In the genomic region with DNA sequence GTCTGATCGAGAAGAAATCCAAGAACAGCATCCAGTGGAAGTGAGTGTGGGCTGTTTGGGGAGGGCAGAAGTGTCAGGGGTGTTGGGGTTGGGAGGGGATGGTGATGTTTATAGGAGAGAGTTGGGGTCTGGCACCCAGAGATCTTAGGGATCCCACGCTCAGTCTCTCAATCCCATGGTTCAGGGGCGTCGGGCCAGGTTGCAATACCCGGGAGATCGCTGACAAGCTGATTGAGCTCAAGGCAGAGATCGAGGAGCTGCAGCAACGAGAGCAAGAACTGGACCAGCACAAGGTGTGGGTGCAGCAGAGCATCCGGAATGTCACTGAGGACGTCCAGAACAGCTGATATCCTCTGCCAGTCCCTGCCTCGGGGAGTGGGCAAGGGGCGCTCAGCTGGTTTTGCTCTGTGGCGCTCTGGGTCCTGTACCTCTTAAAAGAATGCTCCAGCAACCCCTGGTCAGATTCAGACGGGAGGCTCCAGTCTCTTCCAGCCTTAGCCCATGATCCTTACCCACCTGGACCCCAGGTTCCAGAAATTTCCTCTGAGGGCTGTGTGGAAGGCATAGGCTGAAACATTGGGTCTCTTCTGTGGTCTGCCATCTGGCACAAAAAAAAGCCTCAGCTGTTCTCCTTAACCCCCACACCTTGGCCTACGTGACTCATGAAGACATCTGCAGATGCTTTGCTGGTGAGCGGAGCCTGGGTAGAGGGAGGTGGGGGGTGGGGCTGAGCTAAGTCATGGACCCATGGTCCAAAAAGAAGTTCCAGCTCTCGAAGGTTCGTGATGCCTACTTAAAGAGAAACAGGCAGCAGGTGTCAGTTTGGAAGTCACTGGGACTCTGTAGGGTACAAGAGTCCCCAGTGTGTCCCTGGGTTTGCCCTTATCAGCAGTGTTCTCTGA, we compare ENCODE assay signal across 7 mouse cellular contexts. TPM values are rescaled to one million over a fixed set of nuclear protein-coding genes. Genes with fewer than 3 reads are reported as not detected.
DNase-seq lines count a peak whose midpoint lies in the region; ATAC-seq and TF ChIP-seq lines count a peak whose summit lies in the region.

No protein-coding gene starts in this region.

- no peaks in the 10 kb centered on the region for H3K9me3 ChIP-seq in forebrain, embryonic 10.5 days
- no peaks in the 10 kb centered on the region for H3K9me3 ChIP-seq in limb, embryonic 14.5 days (ENCODE audit: control insufficient read depth, low read length)
- H3K9me3 ChIP-seq in stomach, embryonic 16.5 days (replicated peaks; ENCODE audit: control insufficient read depth, low read length): no peaks in the 10 kb centered on the region

- TF ChIP-seq POLR2A in spleen, adult 2 months (IDR thresholded peaks at IDR 0.05; ENCODE audit: low read depth, low read length): no peak
- no peak for TF ChIP-seq POLR2A in limb, embryonic 14.5 days (IDR thresholded peaks at IDR 0.05; ENCODE audit: borderline replicate concordance, extremely low read depth, insufficient read depth, insufficient read length)

- H3K4me3 ChIP-seq in spleen, adult 2 months (ENCODE audit: extremely low read depth, insufficient read depth, insufficient read length): peak overlapping the region; percentile 88
- H3K4me3 ChIP-seq in forebrain, embryonic 10.5 days: peak overlapping the region; percentile 98
- H3K4me3 ChIP-seq in limb, embryonic 14.5 days (replicated peaks; ENCODE audit: low read length): peak overlapping the region; percentile 91
- H3K4me3 ChIP-seq in stomach, embryonic 16.5 days (replicated peaks; ENCODE audit: low read length): peak overlapping the region; percentile 99

- H3K27me3 ChIP-seq in spleen, adult 2 months (ENCODE audit: control insufficient read depth, insufficient read depth, low read length): no peaks in the 10 kb centered on the region
- H3K27me3 ChIP-seq in forebrain, embryonic 10.5 days (ENCODE audit: poor library complexity, severe bottlenecking): peaks cover 3% of the 10 kb centered on the region
- no peaks in the 10 kb centered on the region for H3K27me3 ChIP-seq in limb, embryonic 14.5 days (ENCODE audit: control insufficient read depth, insufficient read depth, low read length)
- H3K27me3 ChIP-seq in stomach, embryonic 16.5 days (ENCODE audit: control insufficient read depth, insufficient read depth, low read length): no peaks in the 10 kb centered on the region

- peak overlapping the region; percentile 83 for H3K9ac ChIP-seq in limb, embryonic 14.5 days (ENCODE audit: low read depth, low read length, severe bottlenecking)
- H3K9ac ChIP-seq in stomach, embryonic 16.5 days (ENCODE audit: low read length): peak overlapping the region; percentile 97

- no peak for DNase-seq in spleen, adult 2 months (ENCODE audit: low read depth in 1 of 2, low spot score in 2 of 2)
- no peak for DNase-seq in spleen, adult 12 weeks (ENCODE audit: low spot score)
- no peak for DNase-seq in forebrain, embryonic 10.5 days (ENCODE audit: extremely low spot score, low spot score)
- DNase-seq in limb, embryonic 14.5 days (ENCODE audit: low spot score): no peak
- no peak for DNase-seq in gastrocnemius, postnatal 10 days
- DNase-seq in left cerebral cortex, adult 11 months (ENCODE audit: low spot score): no peak

- 48% methylated on average over 18 of the region's 18 CpGs for WGBS in spleen, adult 2 months
- 70% methylated on average over 18 of the region's 18 CpGs for WGBS in forebrain, embryonic 10.5 days
- 56% methylated on average over 18 of the region's 18 CpGs for WGBS in limb, embryonic 14.5 days
- 49% methylated on average over 18 of the region's 18 CpGs for WGBS in stomach, embryonic 16.5 days

- H3K4me1 ChIP-seq in spleen, adult 2 months (ENCODE audit: control insufficient read depth, insufficient read depth, insufficient read length): peaks cover 10% of the 10 kb centered on the region; the same call in 1 of the 2 replicates
- H3K4me1 ChIP-seq in forebrain, embryonic 10.5 days: peaks cover 23% of the 10 kb centered on the region
- peaks cover 15% of the 10 kb centered on the region for H3K4me1 ChIP-seq in limb, embryonic 14.5 days (ENCODE audit: control insufficient read depth, insufficient read depth, low read length)
- H3K4me1 ChIP-seq in stomach, embryonic 16.5 days (ENCODE audit: control insufficient read depth, insufficient read depth, low read length): peaks cover 16% of the 10 kb centered on the region

- H3K27ac ChIP-seq in spleen, adult 2 months (ENCODE audit: insufficient read depth, low read length): no peak overlapping the region; the same call in 1 of the 2 replicates
- peak overlapping the region; percentile 92 for H3K27ac ChIP-seq in forebrain, embryonic 10.5 days
- no peak overlapping the region for H3K27ac ChIP-seq in limb, embryonic 14.5 days (replicated peaks; ENCODE audit: low read depth, low read length)
- H3K27ac ChIP-seq in stomach, embryonic 16.5 days (ENCODE audit: low read length): no peak overlapping the region

- peak overlapping the region; percentile 91 for H3K4me2 ChIP-seq in limb, embryonic 14.5 days (replicated peaks; ENCODE audit: low read depth, low read length, severe bottlenecking)
- H3K4me2 ChIP-seq in stomach, embryonic 16.5 days (ENCODE audit: low read depth, low read length): peak overlapping the region; percentile 85

- H3K36me3 ChIP-seq in spleen, adult 2 months (ENCODE audit: control insufficient read depth, insufficient read depth, low read length): peaks cover 30% of the 10 kb centered on the region
- H3K36me3 ChIP-seq in forebrain, embryonic 10.5 days (replicated peaks): peaks cover 54% of the 10 kb centered on the region
- H3K36me3 ChIP-seq in limb, embryonic 14.5 days (ENCODE audit: control insufficient read depth, insufficient read depth, low read length): peaks cover 46% of the 10 kb centered on the region
- peaks cover 23% of the 10 kb centered on the region for H3K36me3 ChIP-seq in stomach, embryonic 16.5 days (ENCODE audit: control insufficient read depth, insufficient read depth, low read length)

- TF ChIP-seq CTCF in spleen, adult 2 months (IDR thresholded peaks at IDR 0.05; ENCODE audit: extremely low read depth, insufficient read depth, insufficient read length, insufficient replicate concordance): no peak

- ATAC-seq in limb, embryonic 14.5 days (ENCODE audit: low FRiP score, low read depth): no peak
- ATAC-seq in stomach, embryonic 16.5 days (ENCODE audit: insufficient read depth, low FRiP score): no peak

RNA-seq across cellular contexts. Expression of gene E2f4, which starts 1.1 kb away (rescaled TPM):
- polyA plus RNA-seq in spleen, adult 2 months (2012; rRNA removed): 165 and 202 TPM in 2 replicates
- polyA plus RNA-seq in forebrain, embryonic 10.5 days (2016; fragmentation: Nextera tagmentation; extraction: Ambion mirVana): 136 and 144 TPM in 2 replicates
- polyA plus RNA-seq in limb, embryonic 14.5 days (2012; rRNA removed): 136 and 180 TPM in 2 replicates
- 76.2 and 78.4 TPM in 2 replicates for polyA plus RNA-seq in limb, embryonic 14.5 days (2014; fragmentation: Nextera tagmentation; extraction: Ambion mirVana)
- 72.0 and 74.0 TPM in 2 replicates for polyA plus RNA-seq in stomach, embryonic 16.5 days (2015; fragmentation: Nextera tagmentation; extraction: Ambion mirVana)
- total RNA-seq in gastrocnemius, postnatal 10 days (2021): 10 to 100 TPM; 18.7 to 22.3 TPM

RNA-seq across cellular contexts. Expression of gene Exoc3l, which starts 2.7 kb away (rescaled TPM):
- polyA plus RNA-seq in spleen, adult 2 months (2012; rRNA removed): 21.4 and 23.4 TPM in 2 replicates
- 11.5 and 11.6 TPM in 2 replicates for polyA plus RNA-seq in forebrain, embryonic 10.5 days (2016; fragmentation: Nextera tagmentation; extraction: Ambion mirVana)
- 14.4 and 16.3 TPM in 2 replicates for polyA plus RNA-seq in limb, embryonic 14.5 days (2012; rRNA removed)
- 7.4 and 9.8 TPM in 2 replicates for polyA plus RNA-seq in limb, embryonic 14.5 days (2014; fragmentation: Nextera tagmentation; extraction: Ambion mirVana)
- polyA plus RNA-seq in stomach, embryonic 16.5 days (2015; fragmentation: Nextera tagmentation; extraction: Ambion mirVana): 8.7 and 11.9 TPM in 2 replicates
- total RNA-seq in gastrocnemius, postnatal 10 days (2021): 1 to 10 TPM; 3.9 to 9.1 TPM

RNA-seq across cellular contexts. Expression of gene Elmo3, which starts 6.8 kb away (rescaled TPM):
- 7.2 and 7.7 TPM in 2 replicates for polyA plus RNA-seq in spleen, adult 2 months (2012; rRNA removed)
- 1.8 and 1.9 TPM in 2 replicates for polyA plus RNA-seq in forebrain, embryonic 10.5 days (2016; fragmentation: Nextera tagmentation; extraction: Ambion mirVana)
- 8.8 and 9.6 TPM in 2 replicates for polyA plus RNA-seq in limb, embryonic 14.5 days (2012; rRNA removed)
- 7.3 and 7.7 TPM in 2 replicates for polyA plus RNA-seq in limb, embryonic 14.5 days (2014; fragmentation: Nextera tagmentation; extraction: Ambion mirVana)
- polyA plus RNA-seq in stomach, embryonic 16.5 days (2015; fragmentation: Nextera tagmentation; extraction: Ambion mirVana): 18.9 and 19.4 TPM in 2 replicates
- total RNA-seq in gastrocnemius, postnatal 10 days (2021): under 1 TPM; 0.77 to 0.80 TPM

RNA-seq across cellular contexts. Expression of gene 4931428F04Rik, which starts 8.9 kb away (rescaled TPM):
- polyA plus RNA-seq in spleen, adult 2 months (2012; rRNA removed): 3.7 and 3.9 TPM in 2 replicates
- polyA plus RNA-seq in forebrain, embryonic 10.5 days (2016; fragmentation: Nextera tagmentation; extraction: Ambion mirVana): 16.5 and 19.8 TPM in 2 replicates
- polyA plus RNA-seq in limb, embryonic 14.5 days (2012; rRNA removed): 30.1 and 37.8 TPM in 2 replicates
- polyA plus RNA-seq in limb, embryonic 14.5 days (2014; fragmentation: Nextera tagmentation; extraction: Ambion mirVana): 9.9 and 12.1 TPM in 2 replicates
- polyA plus RNA-seq in stomach, embryonic 16.5 days (2015; fragmentation: Nextera tagmentation; extraction: Ambion mirVana): 8.0 and 9.2 TPM in 2 replicates
- 1 to 10 TPM; 2.3 to 3.1 TPM for total RNA-seq in gastrocnemius, postnatal 10 days (2021)

RNA-seq across cellular contexts. Expression of gene Nol3, which starts 22.7 kb away (rescaled TPM):
- polyA plus RNA-seq in spleen, adult 2 months (2012; rRNA removed): 0.53 and 0.70 TPM in 2 replicates
- polyA plus RNA-seq in forebrain, embryonic 10.5 days (2016; fragmentation: Nextera tagmentation; extraction: Ambion mirVana): 0.57 and 0.99 TPM in 2 replicates
- polyA plus RNA-seq in limb, embryonic 14.5 days (2012; rRNA removed): 2.0 and 2.3 TPM in 2 replicates
- 2.3 and 3.3 TPM in 2 replicates for polyA plus RNA-seq in limb, embryonic 14.5 days (2014; fragmentation: Nextera tagmentation; extraction: Ambion mirVana)
- polyA plus RNA-seq in stomach, embryonic 16.5 days (2015; fragmentation: Nextera tagmentation; extraction: Ambion mirVana): 1.3 and 2.3 TPM in 2 replicates
- 10 to 100 TPM; 22.3 to 22.8 TPM for total RNA-seq in gastrocnemius, postnatal 10 days (2021)
